Mouse (Mus musculus) liver, embryonic 16.5 days (tissue): Measurements from ENCODE around the gene Nanos3. TPM values are rescaled to one million over a fixed set of nuclear protein-coding genes. Genes with fewer than 3 reads are reported as not detected.
A peak's percentile ranks its signal among the peaks of the same experiment; 100 is the strongest.

Source experiments
- ATAC-seq: fragments of 200-750 bp; cut with Nextera tagmentation; 2 replicates; pipeline ENCODE4 v1.8.0; 2017; ENCODE audit warnings: low read depth, mild to moderate bottlenecking, moderate number of reproducible peaks, moderate library complexity
- H3K27ac ChIP-seq: fragments of 300-500 bp; sonication (generic); 2 replicates; pipeline ENCODE4 v1.5.1; 2014; ENCODE audit warnings: mild to moderate bottlenecking, low read length
- H3K27me3 ChIP-seq: fragments of 300-500 bp; sonication (generic); 2 replicates; pipeline ENCODE4 v1.6.1; 2014; ENCODE audit warnings: low read depth, low read length, mixed read lengths; ENCODE audit not compliant: control insufficient read depth, insufficient read depth
- H3K36me3 ChIP-seq: fragments of 300-500 bp; sonication (generic); 2 replicates; pipeline ENCODE4 v1.6.1; 2014; ENCODE audit warnings: mild to moderate bottlenecking; ENCODE audit not compliant: control insufficient read depth, insufficient read depth
- H3K4me1 ChIP-seq: fragments of 300-500 bp; sonication (generic); 2 replicates; pipeline ENCODE4 v1.6.1; 2014; ENCODE audit warnings: low read depth, low read length, mixed read lengths; ENCODE audit not compliant: control insufficient read depth
- H3K4me2 ChIP-seq: fragments of 300-500 bp; sonication (generic); 2 replicates; pipeline ENCODE4 v1.6.1; 2014; ENCODE audit warnings: low read depth, low read length, mixed read lengths
- H3K4me3 ChIP-seq: fragments of 300-500 bp; sonication (generic); 2 replicates; pipeline ENCODE4 v1.5.1; 2014; ENCODE audit warnings: low read depth, mild to moderate bottlenecking, low read length
- H3K9ac ChIP-seq: fragments of 300-500 bp; sonication (generic); 2 replicates; pipeline ENCODE4 v1.6.1; 2014; ENCODE audit warnings: low read depth, low read length
- H3K9me3 ChIP-seq: fragments of 300-500 bp; sonication (generic); replicated peaks from 2 replicates; pipeline ENCODE4 v1.6.1; 2016; ENCODE audit warnings: low read length; ENCODE audit not compliant: control insufficient read depth
- WGBS: fragments of 180-500 bp; shearing (Covaris S2); extraction: QIAGEN DNeasy Blood & Tissue Kit; methylation state at CpG from one replicate; pipeline ENCODE4 v1.1.7; 2014; ENCODE audit not compliant: insufficient replicate concordance; 5-methylcytosine and 5-hydroxymethylcytosine counted together
- polyA plus RNA-seq: library from polyadenylated mRNA; unstranded; fragments of >200 nt; fragmentation: Nextera tagmentation; extraction: Ambion mirVana; gene quantifications from 2 replicates; pipeline ENCODE4 v1.2.1, GENCODE M21; 2015

Nanos3 gene
- polyA plus RNA-seq, 1 experiment from 2014 or later, result not detected

DNA sequence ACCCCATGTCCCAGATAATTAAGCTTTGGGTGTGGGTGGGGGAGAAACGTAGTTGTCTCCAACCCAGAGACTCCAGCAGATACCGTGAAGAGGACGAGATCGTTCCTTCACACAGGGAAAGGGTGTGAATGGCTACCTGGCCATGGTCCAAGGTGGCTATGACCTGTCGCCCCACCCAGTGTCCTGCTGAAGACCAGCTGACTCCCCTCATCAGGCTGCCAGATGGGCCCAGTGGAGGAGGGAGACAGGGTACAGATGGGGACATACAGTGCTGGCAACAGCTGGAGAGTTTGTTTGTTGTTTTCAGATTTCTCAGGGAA lies 36.5 kb downstream of the Nanos3 start:
- Histone ChIP-seq H3K9me3 (no peaks in the 10 kb centered on the region), H3K27me3 (no peaks in the 10 kb centered on the region), H3K4me3 (no peak overlapping the region), H3K9ac (no peak overlapping the region), H3K27ac (no peak overlapping the region), H3K4me1 (peaks cover 11% of the 10 kb centered on the region), H3K4me2 (peak overlapping the region; percentile 80; the same call in 1 of the 2 replicates), H3K36me3 (peaks cover 3% of the 10 kb centered on the region; the same call in 1 of the 2 replicates)
- WGBS, result 85% methylated on average over 5 of the region's 5 CpGs
- ATAC-seq, result no peak

DNA sequence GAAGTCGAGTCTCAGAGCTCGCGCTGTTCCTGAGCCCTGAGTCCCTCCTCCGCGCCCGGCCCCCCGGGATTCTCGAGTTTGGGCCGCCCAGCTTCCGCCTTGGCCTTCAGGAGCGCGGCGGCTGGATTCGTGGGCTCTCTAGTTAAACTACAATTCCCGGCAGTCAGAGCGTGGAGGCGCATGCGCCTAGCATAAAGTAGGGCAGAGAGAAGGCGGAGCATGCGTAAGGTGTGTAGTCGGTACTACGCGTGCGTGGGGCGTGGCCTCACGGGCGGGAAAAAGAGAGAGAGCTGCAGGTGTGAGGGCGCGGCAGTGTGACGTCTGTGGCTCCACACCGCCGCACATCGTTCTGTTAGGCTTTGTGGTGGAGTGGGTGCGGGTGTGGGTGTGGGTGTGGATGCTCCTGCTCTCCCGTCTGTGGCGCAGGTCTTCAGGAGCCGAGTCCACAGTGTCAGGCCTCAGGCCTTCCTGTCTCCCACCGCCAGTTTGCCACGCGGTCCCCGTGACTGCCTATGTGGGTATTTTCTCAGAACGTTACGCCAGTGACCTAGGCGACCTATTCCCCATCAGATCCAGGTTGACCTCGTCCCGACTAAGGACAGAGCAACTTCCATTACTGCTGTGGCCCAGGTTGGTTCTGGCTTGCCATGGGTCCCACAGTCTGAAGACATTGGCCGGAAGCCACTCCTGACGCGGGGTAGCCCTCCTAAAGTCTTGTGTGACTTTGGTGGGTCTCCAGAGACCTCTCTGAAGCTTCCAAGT lies 37.1 kb downstream of the Nanos3 start, which contains the start of the genes Cc2d1a and 4930432K21Rik:
Cc2d1a (minus strand) TSS at position 168 of the 762 bp plus-strand sequence.
4930432K21Rik (plus strand) TSS at position 257 of the 762 bp plus-strand sequence.
- H3K4me2 ChIP-seq, result peak within 1 kb of the TSS; percentile 80
- peak within 1 kb of the TSS; percentile 68 for H3K4me3 ChIP-seq
- peak within 1 kb of the TSS; percentile 77 for H3K9ac ChIP-seq
- peak; percentile 93 for ATAC-seq
- H3K27me3 ChIP-seq, result no peaks in the 10 kb centered on the region
- H3K27ac ChIP-seq, result no peak within 1 kb of the TSS
- 17% methylated on average over 49 of the region's 49 CpGs for WGBS
- H3K36me3 ChIP-seq, result peaks cover 4% of the 10 kb centered on the region; the same call in 1 of the 2 replicates
- peaks cover 11% of the 10 kb centered on the region for H3K4me1 ChIP-seq
- H3K9me3 ChIP-seq, result no peaks in the 10 kb centered on the region

- H3K27ac ChIP-seq, result no peak overlapping the region
- no peaks in the 10 kb centered on the region for H3K27me3 ChIP-seq
- peak overlapping the region; percentile 77 for H3K9ac ChIP-seq
- peaks cover 11% of the 10 kb centered on the region for H3K4me1 ChIP-seq
- H3K36me3 ChIP-seq, result peaks cover 4% of the 10 kb centered on the region; the same call in 1 of the 2 replicates
- H3K4me2 ChIP-seq, result peak overlapping the region; percentile 80
- ATAC-seq, result peak; percentile 43
- no peaks in the 10 kb centered on the region for H3K9me3 ChIP-seq
- 6% methylated on average over 14 of the region's 14 CpGs for WGBS
- H3K4me3 ChIP-seq, result peak overlapping the region; percentile 68
Measured at GRCm38 (mm10) chr8:84147324-84147766, 37.7 kb downstream of the Nanos3 start.

DNA sequence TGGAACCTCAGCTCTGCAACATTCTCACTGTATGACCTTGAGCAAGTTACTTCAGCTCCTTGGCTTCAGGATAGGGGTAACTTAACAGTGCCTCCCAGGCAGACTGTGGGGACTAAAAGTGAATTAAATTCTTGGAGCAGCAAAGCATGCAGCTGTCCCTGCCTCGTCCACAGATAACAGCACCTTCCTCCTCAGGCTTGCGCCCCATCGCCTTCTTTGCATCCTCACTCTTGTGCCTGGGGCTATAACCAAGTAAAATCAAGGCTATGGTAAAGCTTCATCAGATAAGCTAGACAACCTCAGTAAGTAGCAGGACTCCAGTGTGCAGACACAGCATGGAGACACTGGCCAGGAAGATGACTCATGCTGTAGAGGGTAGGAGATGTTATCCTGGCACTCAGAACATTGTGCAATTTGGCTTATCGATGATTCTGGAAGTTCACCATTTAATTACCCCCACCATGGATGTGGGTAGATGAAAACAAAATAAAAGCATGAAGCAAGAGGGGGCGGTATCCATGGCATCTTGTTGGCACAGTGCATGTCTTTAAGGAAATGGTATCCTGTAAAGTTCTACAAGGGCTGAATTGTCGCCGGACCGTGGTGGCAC lies 40.3 kb downstream of the Nanos3 start:
- ATAC-seq, result no peak
- WGBS, result 71% methylated on average over 8 of the region's 8 CpGs

DNA sequence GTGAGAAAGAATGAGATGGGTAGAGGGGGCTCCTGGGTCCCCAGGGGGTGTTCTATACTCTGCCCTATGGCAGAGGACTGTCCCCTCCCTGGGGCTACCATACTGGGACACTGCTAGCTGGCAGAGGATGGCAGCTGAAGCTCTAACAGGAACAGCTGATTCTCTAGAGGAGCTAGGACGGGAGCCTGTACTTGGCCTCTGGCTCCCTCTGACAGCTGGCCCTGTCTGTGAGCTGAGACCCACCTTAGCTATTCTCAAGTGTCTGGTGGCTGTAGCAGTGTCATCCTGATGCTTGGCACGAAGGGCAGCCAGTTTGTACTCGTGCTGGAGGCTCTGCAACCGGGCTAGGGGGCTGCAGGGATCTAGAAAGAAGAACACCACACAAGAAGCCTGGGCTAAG lies 44.2 kb downstream of the Nanos3 start:
- 56% methylated on average over 4 of the region's 4 CpGs for WGBS
- no peak overlapping the region for H3K27ac ChIP-seq
- no peaks in the 10 kb centered on the region for H3K27me3 ChIP-seq
- H3K36me3 ChIP-seq, result peaks cover 4% of the 10 kb centered on the region; the same call in 1 of the 2 replicates
- H3K9ac ChIP-seq, result no peak overlapping the region
- ATAC-seq, result no peak
- no peaks in the 10 kb centered on the region for H3K9me3 ChIP-seq
- no peaks in the 10 kb centered on the region for H3K4me1 ChIP-seq
- no peak overlapping the region for H3K4me2 ChIP-seq
- H3K4me3 ChIP-seq, result no peak overlapping the region

More for the DNA sequence above, 40.3 kb downstream of the Nanos3 start:
- peaks cover 11% of the 10 kb centered on the region for H3K4me1 ChIP-seq
- H3K27me3 ChIP-seq, result no peaks in the 10 kb centered on the region
- no peaks in the 10 kb centered on the region for H3K9me3 ChIP-seq
- peaks cover 4% of the 10 kb centered on the region; the same call in 1 of the 2 replicates for H3K36me3 ChIP-seq
- H3K27ac ChIP-seq, result no peak overlapping the region
- no peak overlapping the region for H3K4me2 ChIP-seq
- no peak overlapping the region for H3K9ac ChIP-seq
- no peak overlapping the region for H3K4me3 ChIP-seq

- 73% methylated on average over 3 of the region's 3 CpGs for WGBS
- ATAC-seq, result no peak
Measured at GRCm38 (mm10) chr8:84137848-84138247, 47.2 kb downstream of the Nanos3 start.

DNA sequence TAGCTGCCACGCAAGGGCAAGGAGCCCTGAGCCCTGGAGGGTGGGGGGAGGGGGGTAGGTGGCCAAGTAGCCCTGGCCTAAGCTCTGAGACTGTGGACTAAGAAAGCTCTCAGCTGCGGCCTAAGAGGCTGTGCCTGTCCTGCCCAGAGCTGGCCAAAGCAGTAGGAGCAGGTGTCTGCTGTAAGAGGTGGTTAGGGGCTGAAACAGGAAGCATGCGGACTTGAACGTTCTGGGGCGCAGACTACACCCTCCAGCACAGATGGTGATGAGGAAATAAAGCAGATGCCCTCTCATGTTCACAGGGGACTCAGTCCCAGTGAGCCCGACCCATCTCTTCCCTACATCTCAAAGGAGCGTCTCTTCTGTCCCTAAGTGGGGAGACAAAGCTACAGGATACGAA lies 52.8 kb downstream of the Nanos3 start:
- Histone ChIP-seq H3K27ac (no peak overlapping the region), H3K4me1 (no peaks in the 10 kb centered on the region), H3K4me2 (no peak overlapping the region), H3K27me3 (no peaks in the 10 kb centered on the region), H3K9ac (no peak overlapping the region), H3K9me3 (no peaks in the 10 kb centered on the region), H3K36me3 (no peaks in the 10 kb centered on the region), H3K4me3 (no peak overlapping the region)
- 54% methylated on average over 8 of the region's 8 CpGs for WGBS
- no peak for ATAC-seq

More at GRCm38 (mm10) chr8:84137848-84138247, 47.2 kb downstream of the Nanos3 start:
- Histone ChIP-seq H3K4me3 (no peak overlapping the region), H3K4me2 (no peak overlapping the region), H3K27ac (no peak overlapping the region), H3K9me3 (no peaks in the 10 kb centered on the region), H3K27me3 (no peaks in the 10 kb centered on the region), H3K36me3 (no peaks in the 10 kb centered on the region), H3K9ac (no peak overlapping the region), H3K4me1 (no peaks in the 10 kb centered on the region)

DNA sequence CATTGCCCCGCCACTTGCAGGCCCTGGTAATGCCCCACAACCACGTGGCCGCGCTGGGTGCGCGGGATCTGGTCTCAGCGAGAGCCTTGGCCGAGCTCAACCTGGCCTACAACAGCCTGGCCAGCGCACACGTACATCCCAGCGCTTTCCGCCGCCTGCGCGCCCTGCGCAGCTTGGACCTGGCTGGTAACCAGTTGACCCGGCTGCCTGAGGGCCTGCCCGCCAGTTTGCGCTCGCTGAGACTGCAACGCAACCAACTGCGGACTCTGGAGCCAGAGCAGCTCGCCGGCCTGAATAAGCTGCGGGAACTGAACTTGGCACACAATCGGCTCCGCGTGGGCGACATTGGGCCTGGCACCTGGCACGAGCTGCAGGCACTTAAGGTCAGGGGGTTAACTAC lies 54.2 kb downstream of the Nanos3 start:
- no peaks in the 10 kb centered on the region for H3K9me3 ChIP-seq
- no peak for ATAC-seq
- no peaks in the 10 kb centered on the region for H3K4me1 ChIP-seq
- no peak overlapping the region for H3K27ac ChIP-seq
- H3K9ac ChIP-seq, result no peak overlapping the region
- no peak overlapping the region for H3K4me3 ChIP-seq
- WGBS, result 64% methylated on average over 30 of the region's 30 CpGs
- no peaks in the 10 kb centered on the region for H3K36me3 ChIP-seq
- no peak overlapping the region for H3K4me2 ChIP-seq
- no peaks in the 10 kb centered on the region for H3K27me3 ChIP-seq

GRCm38 (mm10) chr8:84128277-84128676 lies 56.7 kb downstream of the Nanos3 start:
- ATAC-seq, result no peak
- Histone ChIP-seq H3K27me3 (no peaks in the 10 kb centered on the region), H3K36me3 (no peaks in the 10 kb centered on the region), H3K4me3 (no peak overlapping the region), H3K27ac (no peak overlapping the region), H3K4me2 (no peak overlapping the region), H3K4me1 (no peaks in the 10 kb centered on the region), H3K9ac (no peak overlapping the region), H3K9me3 (no peaks in the 10 kb centered on the region)
- WGBS, result 49% methylated on average over 8 of the region's 8 CpGs
